In genomic region chr14:122877787-122878186, GRCm38 (mm10) we compare ENCODE assay signal across 21 mouse cellular contexts. TPM values are rescaled to one million over a fixed set of nuclear protein-coding genes. Genes with fewer than 3 reads are reported as not detected.
DNase-seq lines count a peak whose midpoint lies in the region; TF ChIP-seq lines count a peak whose summit lies in the region.
"Had no signal": no experiment of that assay in that cellular context is flagged by ENCODE, and none has a peak within 500 bp of the region (broad histone marks: within the 10 kb centered on the region; RNA-seq: fewer than 3 reads in every experiment).

No protein-coding gene starts in this region.

- 0 out of 2 replicates have a peak, but pooled peaks have one; percentile 5 for TF ChIP-seq CTCF in E14TG2a.4 (conservative IDR thresholded peaks at IDR 0.05; ENCODE audit: low read length)

- H3K4me3 ChIP-seq in E14TG2a.4 (replicated peaks; ENCODE audit: low read length), result no peak overlapping the region
- H3K4me3 ChIP-seq: embryonic facial prominence, embryonic 12.5 days; embryonic facial prominence, embryonic 15.5 days; gastrocnemius, adult 2 months; heart, adult 2 months; heart, embryonic 10.5 days; heart, embryonic 13.5 days; hindbrain, embryonic 13.5 days had no signal

- intact Hi-C loops in heart, postnatal 25 days (cut with DNase I), result loop anchor here (10.0 kb wide), 2 partner anchors 683 to 813 kb away; no protein-coding TSS in a partner anchor

- H3K4me1 ChIP-seq in E14TG2a.4 (replicated peaks; ENCODE audit: low read depth, low read length), result no peaks in the 10 kb centered on the region

- DNase-seq in cerebellum, adult 8-10 months, result peak; percentile 43
- no peak for DNase-seq in cerebellum, postnatal 4 days (ENCODE audit: low spot score in 2 of 2)
- DNase-seq in heart, adult 11 months, result peak; percentile 74
- no peak for DNase-seq in heart, postnatal 25 days (ENCODE audit: low spot score)
- DNase-seq in R1 (ENCODE audit: low read depth, low spot score), result peak; percentile 18
- no peak for DNase-seq in lung, postnatal 4 days
- DNase-seq in gastrocnemius, adult 8-10 months (ENCODE audit: low spot score in 2 of 2), result no peak
- DNase-seq: adrenal gland, postnatal 10 days; forebrain, postnatal 0 days; gastrocnemius, adult 2 months; gastrocnemius, postnatal 25 days; heart, adult 2 months; heart, postnatal 14 days; kidney, adult 18-20 months; kidney, adult 9 months had no signal

- H3K36me3 ChIP-seq in E14TG2a.4 (ENCODE audit: insufficient read depth, low read length), result no peaks in the 10 kb centered on the region
- H3K36me3 ChIP-seq: embryonic facial prominence, embryonic 12.5 days; embryonic facial prominence, embryonic 15.5 days; heart, embryonic 10.5 days; heart, embryonic 13.5 days; hindbrain, embryonic 13.5 days had no signal

- no peaks in the 10 kb centered on the region for H3K9me3 ChIP-seq in E14TG2a.4 (ENCODE audit: low read length)
- H3K9me3 ChIP-seq: embryonic facial prominence, embryonic 12.5 days; embryonic facial prominence, embryonic 15.5 days; heart, embryonic 10.5 days; heart, embryonic 13.5 days; hindbrain, embryonic 13.5 days had no signal

- H3K27me3 ChIP-seq in E14TG2a.4 (ENCODE audit: insufficient read depth, low read length), result no peaks in the 10 kb centered on the region
- H3K27me3 ChIP-seq: embryonic facial prominence, embryonic 12.5 days; heart, embryonic 13.5 days had no signal

RNA-seq across cellular contexts. Expression of gene Ggact, which starts 35.8 kb away (rescaled TPM):
- total RNA-seq in heart, postnatal 25 days (2021), result 10 to 100 TPM; 23.8 to 27.1 TPM
- 10 to 100 TPM; 14.8 to 23.4 (median 18.3) TPM for total RNA-seq in gastrocnemius, adult 8-10 months (2022)

Comparison
In these comparisons a context has a peak if more than half of its experiments do, and no peak if none do; other contexts are left out.
1. DNase-seq: peak in cerebellum, adult 8-10 months (single experiment), heart, adult 11 months (single experiment) and R1 (single experiment); none in cerebellum, postnatal 4 days (0 of 2), heart, postnatal 25 days (single experiment), lung, postnatal 4 days (0 of 2) and gastrocnemius, adult 8-10 months (0 of 2).